Mouse (Mus musculus) left cerebral cortex, postnatal 4 days (tissue): ENCODE results near the gene Tmem82. TPM values are rescaled to one million over a fixed set of nuclear protein-coding genes. Genes with fewer than 3 reads are reported as not detected.

ENCODE experiments used
- DNase-seq: peaks from one replicate; pipeline ENCODE4 v3.0.0-alpha.2; 2022
- intact Hi-C: fragments of 180-260 bp; cut with DNase I; formaldehyde crosslinking; loops from one replicate; pipeline ENCODE4 v1.15.1; 2025
- total RNA-seq, 2 experiments: library from RNA; stranded (reverse); gene quantifications; 2 replicates each; pipeline ENCODE4 v1.2.3; 2021

Tmem82 gene
- total RNA-seq, 2 experiments from 2014 or later = 0.38 to 0.46 TPM

DNA sequence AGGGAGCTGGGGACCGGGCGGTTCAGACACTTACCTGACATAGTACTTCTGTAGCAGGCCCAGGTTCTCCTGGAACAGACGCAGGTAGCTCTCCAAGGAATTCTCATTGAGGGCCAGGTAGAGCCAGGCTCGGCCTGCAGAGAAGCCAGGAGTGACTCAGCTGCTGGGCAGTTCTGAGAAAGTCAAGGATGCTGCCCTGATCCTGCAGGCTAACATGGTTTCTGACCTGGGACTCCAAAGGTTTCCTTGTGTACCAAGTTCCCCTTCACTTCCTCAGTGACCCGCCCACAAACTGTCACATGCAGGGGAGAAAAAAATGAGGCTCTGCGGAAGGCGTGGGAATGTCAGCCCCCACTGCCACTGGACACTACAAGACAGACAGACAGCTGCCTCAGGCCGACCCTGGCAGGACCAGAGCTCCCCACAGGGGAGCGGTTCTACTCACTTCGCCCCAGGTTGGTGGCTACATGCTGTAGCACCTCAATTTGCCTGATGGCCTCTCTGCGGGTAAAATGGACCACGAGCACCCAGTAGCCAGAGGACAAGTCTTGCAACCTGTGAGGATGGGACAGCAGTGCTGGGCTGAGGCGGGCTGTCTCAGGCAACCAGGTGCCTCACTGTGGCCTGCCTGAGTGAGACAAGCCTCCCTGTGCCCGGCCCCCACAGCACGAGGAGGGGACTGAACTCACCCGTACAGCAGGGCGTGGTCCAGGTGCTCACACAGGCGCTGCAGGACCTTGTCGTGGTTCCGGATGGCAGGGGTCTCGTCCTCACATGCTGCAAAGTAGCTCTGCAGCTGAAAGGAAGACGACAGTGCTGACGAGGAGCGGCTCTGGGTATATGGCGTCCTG is 23.8 kb upstream of the Tmem82 start:
- intact Hi-C loops = no loop called here
- no peak for DNase-seq

DNA sequence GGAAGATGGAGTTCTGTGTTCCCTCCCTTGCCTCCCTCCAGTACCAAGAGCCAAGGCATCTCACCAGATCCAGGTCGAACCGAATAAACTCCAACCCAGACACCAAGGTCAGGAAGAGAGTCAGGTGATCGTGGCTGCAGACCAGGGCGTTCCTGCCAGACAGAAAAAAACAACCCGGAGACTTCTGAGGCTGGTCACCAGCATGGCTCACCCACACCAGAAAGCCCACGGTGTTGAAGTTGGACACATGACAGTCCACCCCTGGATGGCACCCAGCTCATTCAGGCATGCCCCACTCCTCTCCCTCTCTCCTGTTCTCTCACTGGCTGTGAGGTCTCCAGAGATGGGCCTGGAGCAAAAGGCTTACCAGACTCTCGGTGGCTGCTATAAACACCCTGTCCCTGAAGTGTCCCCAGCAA is 22.9 kb upstream of the Tmem82 start:
- intact Hi-C loops = no loop called here
- no peak for DNase-seq

DNA sequence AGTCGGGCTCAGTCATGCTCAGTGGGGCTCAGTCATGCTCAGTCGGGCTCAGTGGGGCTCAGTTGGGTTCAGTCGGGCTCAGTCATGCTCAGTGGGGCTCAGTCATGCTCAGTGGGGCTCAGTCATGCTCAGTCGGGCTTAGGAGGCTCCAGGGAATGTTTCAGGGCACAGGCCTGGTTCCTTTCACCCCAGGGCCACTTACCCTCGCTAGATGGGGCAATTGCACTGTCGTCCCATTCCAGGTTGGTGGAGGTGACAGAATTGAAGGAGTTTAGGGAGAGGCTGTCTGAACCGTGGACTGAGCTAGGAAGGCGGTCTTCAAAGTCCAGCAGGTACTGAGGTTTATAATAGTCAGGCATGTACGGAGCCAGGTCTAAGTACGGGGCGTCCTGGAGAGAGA is 21.0 kb upstream of the Tmem82 start:
- no peak for DNase-seq
- intact Hi-C loops = no loop called here

DNA sequence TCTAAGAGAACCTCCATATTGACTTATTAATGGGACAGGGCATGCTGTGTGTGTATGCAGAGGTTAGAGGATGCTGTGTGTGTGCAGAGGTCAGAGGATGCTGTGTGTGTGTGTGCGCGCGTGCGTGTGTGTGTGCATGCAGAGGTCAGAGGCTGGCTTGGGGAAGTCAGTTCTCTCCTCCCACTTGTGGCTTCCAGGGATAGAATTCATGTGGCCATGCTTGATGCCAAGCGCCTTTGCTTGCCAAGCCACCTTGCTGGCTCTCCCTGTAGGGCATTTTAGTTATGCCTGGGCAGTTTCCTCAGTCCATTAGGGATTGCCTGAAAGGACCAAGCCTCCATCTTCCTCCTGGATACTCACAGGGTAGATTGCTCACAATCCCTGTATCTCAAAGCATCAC is 18.3 kb upstream of the Tmem82 start:
- DNase-seq = no peak
- intact Hi-C loops = no loop called here

DNA sequence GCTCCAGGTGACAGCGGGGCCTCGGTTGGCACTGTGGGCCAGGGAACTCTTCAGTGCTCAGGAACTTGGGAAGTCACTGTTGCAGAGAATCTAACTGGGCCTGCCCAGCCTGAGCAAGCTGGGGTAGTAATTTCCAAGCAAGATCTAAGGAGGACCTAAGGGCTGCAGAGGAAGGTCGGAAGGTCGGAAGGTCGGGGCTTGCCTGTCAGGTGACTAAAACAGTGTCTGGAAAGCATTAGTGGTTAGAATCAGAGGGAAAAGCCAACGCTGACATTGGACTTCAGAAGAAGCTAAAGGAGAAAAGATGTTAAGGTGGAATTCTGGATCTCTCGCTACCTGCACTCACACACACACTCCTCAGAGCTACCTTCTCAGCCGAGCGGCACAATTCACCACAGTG is 17.6 kb upstream of the Tmem82 start:
- DNase-seq = no peak
- intact Hi-C loops = no loop called here

DNA sequence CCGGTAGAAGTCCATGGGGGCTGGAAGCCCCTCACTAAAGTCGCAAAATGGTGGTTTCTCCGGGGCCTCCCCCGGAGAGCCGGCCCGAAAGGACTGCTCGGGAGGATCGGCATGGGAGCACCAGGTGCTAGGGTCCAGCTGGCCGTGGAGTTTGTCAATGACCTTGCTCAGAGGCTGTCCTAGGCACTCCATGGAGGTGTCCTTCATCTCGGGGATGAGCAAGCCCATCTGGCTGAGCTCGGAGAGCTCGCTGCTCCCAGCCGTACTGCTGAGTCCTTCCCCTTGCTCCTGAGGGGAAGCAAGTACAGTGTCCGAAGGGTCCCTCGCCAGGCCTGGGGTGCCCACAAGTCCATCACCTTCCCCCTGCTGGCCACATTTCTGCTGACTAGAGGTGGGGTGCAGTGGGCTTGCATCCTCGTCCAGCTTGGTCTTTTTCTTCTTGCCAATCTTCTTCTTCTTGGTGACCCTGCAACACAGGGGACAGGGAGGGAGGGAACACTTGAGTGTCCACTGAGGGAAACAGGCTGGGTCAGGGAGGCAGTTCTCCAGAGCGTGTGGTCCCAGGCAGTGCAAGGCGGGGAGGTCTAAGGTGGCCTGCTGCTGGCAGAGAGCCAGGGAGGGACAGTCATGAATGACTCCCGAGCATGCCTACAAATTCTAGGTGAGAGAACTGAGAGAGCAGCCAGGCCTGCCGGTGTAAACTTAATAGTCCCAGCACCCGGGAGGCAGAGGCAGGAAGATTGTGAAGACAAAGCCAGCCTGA is 13.9 kb upstream of the Tmem82 start:
- no peak for DNase-seq
- intact Hi-C loops = no loop called here

DNA sequence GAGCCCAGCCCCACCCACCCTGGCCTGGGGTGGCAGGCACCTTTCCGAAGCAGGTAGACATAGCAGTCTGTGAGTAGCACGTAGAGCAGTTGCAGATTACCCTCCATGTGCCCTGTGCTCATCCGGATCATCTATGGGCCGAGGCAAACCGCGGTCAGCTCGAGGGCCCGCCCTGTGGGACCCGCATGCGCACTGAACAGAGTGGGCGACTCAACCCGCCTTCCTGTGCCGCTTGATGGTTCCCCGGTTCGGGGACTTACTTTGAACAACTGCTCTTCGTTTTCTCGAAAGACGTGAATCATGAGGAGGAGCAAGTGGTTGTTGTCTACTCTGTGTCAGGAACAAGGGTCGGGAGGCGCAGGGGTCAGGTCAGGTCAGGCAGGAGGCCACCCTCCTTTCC is 12.8 kb upstream of the Tmem82 start:
- no peak for DNase-seq
- intact Hi-C loops = no loop called here

DNA sequence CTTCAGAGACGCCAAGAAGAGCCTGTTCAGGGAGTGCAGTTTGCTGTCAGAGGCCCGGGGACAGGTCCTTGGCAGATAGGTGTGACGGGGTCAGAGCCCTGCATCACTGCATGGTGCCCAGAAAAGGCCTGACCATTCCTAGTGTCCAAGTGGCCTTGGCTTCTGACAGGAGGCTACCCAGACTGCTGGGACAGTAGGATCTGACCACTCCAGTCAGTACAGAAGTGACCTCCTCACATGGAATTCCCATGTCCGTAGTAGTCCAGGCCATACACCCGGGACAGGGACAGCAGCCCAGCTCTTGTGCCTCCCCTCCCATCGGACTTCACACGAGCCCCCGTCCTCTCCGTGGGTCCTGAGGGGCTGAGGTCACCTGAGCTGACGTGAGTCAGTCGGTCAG is 11.6 kb upstream of the Tmem82 start:
- intact Hi-C loops = no loop called here
- DNase-seq = no peak

DNA sequence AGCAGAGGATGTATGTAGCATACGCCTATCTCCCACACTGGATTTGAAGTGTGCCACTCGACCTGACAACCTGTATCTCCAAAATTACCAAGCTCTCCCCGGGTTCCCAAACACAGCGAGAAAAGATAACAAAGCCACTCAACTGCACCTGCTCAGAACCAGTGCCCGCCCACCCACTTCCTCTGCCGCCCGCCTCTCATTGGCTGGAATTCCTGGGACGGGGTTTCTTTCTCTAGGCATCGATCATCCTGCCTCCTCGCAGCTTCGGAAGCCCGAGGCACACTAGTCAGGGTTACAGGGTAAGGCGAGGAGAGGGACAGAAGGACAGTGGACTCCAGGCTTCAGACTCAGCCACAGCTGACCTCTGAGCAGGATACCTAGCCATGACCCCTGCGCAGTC is 10.2 kb upstream of the Tmem82 start:
- no peak for DNase-seq
- intact Hi-C loops = no loop called here

DNA sequence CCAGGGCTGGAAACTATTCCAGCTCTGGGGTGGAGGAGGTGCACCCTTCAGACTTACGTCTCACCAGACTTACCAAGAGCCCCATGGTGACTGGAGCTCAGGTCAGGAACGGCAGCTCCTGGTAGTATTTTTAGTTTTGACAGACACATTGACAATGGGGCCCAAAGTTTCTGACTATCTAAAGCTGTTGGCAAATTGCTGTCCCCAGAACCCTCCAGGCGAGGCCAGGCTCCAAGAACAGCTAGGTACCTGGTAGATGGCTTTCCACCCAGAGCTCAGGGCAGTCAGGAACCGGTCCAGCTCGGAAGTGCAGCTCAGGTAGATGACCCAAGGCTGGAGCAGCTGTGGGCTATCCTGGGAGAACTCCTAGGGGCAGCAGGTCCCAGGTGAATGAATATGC is 9.1 kb upstream of the Tmem82 start:
- DNase-seq = no peak
- intact Hi-C loops = no loop called here

DNA sequence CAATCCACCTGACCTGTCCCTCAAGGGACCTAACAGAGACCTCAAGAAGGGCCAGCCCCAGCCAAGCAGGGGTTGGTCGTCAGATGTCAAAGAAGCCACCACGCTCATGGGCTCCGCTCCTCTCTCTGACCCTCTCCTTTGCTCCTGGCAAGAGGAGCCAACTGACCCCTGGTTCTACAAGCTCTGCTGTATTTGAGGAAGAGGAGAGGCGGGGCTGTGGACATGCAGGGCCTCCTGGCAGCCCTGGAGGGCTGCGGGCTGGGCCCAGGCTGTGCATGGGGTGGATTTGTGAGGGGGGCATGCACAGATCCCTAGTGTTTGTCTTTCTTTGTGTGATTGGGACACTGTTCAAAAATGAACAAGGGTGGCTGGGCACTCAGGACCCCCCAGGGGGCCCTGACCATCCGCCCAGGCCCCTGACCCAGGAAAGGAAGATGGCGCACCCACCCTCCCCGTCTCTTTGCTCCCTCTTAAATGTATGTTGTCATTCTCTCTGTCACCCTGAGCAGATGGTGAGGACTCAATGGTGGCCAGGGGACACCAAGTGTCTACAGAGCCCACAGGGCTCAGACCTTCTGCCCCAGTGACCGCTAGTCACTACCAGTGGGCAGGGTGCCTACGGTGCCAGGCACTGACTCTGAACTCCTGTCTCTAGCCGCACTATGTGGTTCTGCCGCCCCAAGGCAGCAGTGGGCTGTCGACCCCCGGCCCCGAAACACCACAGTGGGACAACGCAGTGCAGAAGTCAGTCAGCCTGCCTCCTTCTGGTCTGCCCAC is 7.5 kb upstream of the Tmem82 start:
- intact Hi-C loops = no loop called here
- DNase-seq = no peak

DNA sequence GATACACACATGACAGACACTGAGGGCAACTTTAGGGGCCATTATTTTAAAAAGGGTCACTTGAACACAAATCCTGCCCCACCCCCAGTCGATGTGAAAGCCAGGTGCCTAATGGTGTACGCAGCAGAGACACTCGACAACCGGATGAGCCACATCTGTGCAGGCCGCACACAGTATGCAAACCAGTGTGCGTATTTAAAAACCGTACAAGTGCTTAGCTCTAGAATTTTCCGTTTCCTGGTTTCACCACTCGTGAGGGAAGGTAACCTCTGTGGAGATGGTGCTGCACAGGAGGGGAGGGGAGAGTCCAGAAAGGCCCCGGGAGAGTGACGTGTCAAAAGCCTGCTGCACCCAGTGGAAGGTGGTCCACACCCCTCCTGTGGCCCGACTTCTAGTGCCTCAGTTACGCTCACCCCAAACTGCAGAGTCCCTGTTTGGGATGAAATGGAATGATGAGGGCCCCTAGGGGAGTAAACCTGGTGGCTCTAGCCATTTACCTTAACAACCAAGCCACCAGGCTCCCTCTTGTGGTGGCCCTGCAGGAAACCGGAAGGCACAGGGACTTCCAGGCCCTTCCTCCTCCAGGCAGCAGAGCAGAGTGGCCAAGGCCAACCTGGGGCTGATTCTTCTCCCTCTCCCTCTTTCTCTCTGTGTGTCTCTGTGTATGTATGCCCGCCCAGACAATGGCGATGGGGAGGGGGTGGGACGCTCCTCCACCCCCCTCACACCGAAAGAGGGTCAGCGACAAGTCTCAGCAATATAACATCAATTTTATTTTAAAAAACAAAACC is 6.7 kb upstream of the Tmem82 start:
- no peak for DNase-seq
- intact Hi-C loops = no loop called here

DNA sequence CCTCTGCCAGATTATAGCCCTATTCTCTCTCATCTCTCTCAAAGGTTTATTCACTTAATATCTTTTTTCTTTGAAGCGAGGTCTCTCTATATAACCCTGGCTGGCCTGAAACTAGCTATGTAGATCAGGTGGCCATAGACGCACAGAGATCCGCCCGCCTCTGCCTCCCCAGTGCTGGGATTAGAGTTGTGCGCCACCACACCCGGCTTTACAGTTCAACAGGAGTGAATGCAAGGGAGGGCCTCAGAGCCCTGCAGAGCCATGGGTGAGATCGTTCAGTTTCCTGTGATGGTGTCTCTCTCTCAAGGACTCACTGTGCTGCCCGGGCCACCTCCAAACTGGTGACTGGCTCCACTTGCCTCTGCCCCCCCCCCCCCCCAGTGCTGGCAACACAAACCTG is 5.7 kb upstream of the Tmem82 start:
- no peak for DNase-seq
- intact Hi-C loops = no loop called here

DNA sequence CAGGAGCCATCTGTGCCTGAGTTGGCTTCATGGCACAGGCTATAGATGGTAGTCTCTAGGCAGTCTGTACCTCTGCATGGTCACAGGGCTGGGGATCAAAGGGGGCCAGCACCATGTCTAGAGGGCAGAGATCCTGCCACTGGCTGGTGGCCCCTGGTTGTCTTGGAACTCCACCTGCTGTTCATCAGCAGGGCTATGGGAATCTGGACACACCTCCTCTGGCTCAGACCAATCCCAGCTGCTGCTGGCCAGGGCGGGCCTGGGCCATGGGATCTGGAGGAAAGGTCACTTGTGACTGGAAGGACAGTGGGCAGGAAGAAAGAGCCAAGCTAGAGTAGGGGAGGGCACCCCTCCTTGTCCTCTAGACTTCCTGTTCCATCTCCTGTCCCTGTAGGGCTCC is 5.2 kb upstream of the Tmem82 start, which contains the start of gene Slc25a34:
Gene Slc25a34, minus strand, starts transcription at position 156 of the 400 bp plus-strand sequence.
- intact Hi-C loops = no loop called here

DNA sequence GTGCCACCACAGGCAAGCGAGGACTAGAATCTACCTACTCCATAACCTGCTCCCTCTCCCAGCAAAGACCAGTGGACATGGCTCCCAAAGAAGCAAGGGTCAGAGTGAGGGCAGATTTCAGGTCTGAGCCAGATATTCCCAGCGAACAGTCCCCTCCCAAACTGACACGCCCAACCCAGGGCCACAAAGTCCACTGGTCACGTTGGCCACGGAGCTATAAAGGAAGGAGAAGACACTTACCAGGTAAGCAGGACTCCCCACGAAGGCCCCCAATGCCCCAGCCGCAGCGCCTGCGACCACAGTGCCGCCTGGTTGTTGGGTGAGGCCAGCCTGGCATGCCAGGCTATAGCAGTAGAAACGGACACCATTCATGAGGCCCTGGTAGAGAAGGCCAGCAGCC is 4.6 kb upstream of the Tmem82 start:
- DNase-seq = no peak

More for the DNA sequence above, 5.2 kb upstream of the Tmem82 start, which contains the start of gene Slc25a34:
- DNase-seq = no peak

DNA sequence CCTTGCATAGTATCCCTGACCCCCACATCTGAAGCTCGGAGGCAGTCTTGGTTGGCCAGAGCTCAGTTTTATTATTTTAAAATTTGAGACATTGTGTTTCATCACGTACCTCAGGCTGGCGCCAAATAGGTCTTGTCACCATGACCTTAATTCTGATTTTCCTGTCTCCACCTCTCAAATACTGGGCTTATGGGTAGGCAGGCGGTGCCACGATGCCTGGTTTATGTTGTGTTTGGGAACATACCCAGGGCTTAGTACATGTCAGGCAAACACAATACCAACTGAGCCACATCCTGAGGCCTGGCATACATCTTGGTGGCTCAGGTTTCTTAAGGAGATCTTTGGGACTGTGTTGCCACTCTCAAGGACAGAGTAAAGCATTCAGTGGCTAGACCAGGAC is 4.1 kb upstream of the Tmem82 start:
- DNase-seq = no peak
- intact Hi-C loops = no loop called here

More for the DNA sequence above, 4.6 kb upstream of the Tmem82 start:
- intact Hi-C loops = no loop called here

DNA sequence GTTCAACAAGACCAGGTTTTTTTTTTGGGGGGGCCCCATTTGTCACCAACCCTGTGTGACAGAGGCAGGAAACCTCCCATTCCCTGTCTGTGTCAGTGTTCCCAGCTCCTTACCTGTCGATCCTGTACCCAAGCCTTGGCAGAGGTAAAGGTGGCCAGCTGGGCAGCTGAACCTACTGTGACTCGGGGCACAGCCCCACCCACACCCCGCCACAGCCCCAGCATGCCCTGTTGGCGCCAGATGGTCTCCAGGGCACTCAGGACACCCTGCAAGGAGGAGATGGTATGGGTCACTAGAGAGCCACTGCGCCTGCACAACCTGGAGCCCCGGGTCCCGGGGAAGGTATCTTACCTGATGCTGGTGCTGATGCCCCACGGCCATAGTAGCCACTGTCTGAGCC is 3.7 kb upstream of the Tmem82 start:
- intact Hi-C loops = no loop called here
- DNase-seq = no peak

DNA sequence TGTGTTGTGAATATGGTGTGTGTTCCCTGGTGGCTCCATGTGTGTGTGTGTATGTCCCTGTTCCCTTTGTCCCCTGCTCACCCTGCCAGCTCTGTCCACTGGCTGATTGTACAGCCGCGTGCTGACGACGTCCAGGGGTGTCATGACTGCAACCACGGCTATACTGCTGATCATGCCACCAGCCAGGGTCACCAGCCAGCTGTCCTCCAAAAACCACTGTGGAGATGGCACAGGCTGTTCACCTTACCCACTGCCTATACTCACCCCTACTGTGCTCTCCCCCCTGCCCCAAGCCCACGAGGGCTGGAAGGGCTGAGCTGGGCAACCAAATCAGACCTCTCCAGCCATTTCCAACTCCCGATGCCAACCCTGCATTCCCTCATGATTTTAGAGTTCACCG is 2.9 kb upstream of the Tmem82 start:
- no peak for DNase-seq
- intact Hi-C loops = no loop called here

DNA sequence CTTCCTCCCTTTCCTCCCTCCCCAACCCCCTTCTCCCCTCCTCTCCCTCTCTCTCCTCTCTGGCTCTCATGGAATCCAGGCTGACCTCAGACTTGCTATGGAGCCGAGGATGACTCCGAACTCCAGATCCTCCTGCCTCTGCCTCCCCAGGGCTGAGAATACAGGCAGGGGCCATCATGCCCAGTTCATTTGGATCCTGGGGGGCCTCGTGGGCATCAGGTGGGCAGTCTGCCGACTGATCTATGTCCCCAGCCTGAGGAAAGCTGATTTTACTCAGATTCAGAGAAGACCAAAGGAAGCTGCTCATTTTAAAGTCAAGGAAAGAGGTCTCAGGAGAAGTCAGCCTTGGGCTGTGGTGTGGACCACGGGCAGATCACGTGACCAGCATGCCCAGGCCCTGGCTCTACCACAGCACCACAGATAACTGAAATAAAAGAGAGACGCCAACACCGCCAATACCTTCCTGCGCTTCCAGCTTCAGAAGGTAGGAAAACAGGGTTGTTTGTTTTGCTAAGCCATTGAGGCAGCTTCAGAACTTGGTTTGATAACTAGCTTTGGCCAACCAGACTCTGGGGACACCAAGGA is 958 bp upstream of the Tmem82 start:
- no peak for DNase-seq

More for the DNA sequence above, 958 bp upstream of the Tmem82 start:
- intact Hi-C loops = loop anchor here (10.0 kb wide), 1 partner anchor 225 kb away; the partner anchor contains the start of gene Ctrc
